Mouse (Mus musculus) small intestine, adult 2 months (tissue): ENCODE data around the gene Lrrc61. TPM values are rescaled to one million over a fixed set of nuclear protein-coding genes. Genes with fewer than 3 reads are reported as not detected.
"Not testable (repeated sequence)": the region's sequence is repeated elsewhere in the genome, so short reads cannot be mapped to it uniquely, and the experiment has no call there.

Experiments
- H3K27ac ChIP-seq: fragments of 200-500 bp; 2 replicates; pipeline ENCODE4 v1.5.1; 2012; ENCODE audit warnings: low read depth, low read length, control low read depth, inconsistent platforms; ENCODE audit not compliant: insufficient read depth
- H3K27me3 ChIP-seq: fragments of 200-500 bp; 2 replicates; pipeline ENCODE4 v1.6.1; 2012; ENCODE audit warnings: mild to moderate bottlenecking, moderate library complexity, low read length, inconsistent platforms; ENCODE audit not compliant: control insufficient read depth, insufficient read depth
- H3K36me3 ChIP-seq: fragments of 200-500 bp; 2 replicates; pipeline ENCODE4 v1.6.1; 2012; ENCODE audit warnings: mild to moderate bottlenecking, low read length, control low read depth, inconsistent platforms; ENCODE audit not compliant: control insufficient read depth, insufficient read depth
- H3K4me1 ChIP-seq: fragments of 200-500 bp; 2 replicates; pipeline ENCODE4 v1.6.1; 2012; ENCODE audit warnings: low read length, inconsistent platforms, mixed read lengths; ENCODE audit not compliant: control insufficient read depth, insufficient read depth, insufficient read length
- H3K4me3 ChIP-seq: fragments of 200-500 bp; 2 replicates; pipeline ENCODE4 v1.5.1; 2012; ENCODE audit warnings: low read depth, mild to moderate bottlenecking, control low read depth, inconsistent platforms, low read length, moderate library complexity
- CTCF ChIP-seq: fragments of 200-500 bp; IDR thresholded peaks from 2 replicates; pipeline ENCODE4 v1.5.1; 2012; ENCODE audit warnings: low read depth, mild to moderate bottlenecking, control low read depth, inconsistent platforms, low read length, moderate library complexity, mixed read lengths; ENCODE audit not compliant: insufficient replicate concordance, insufficient read length; ENCODE audit errors: extremely low read depth
- POLR2A ChIP-seq: fragments of 200-500 bp; IDR thresholded peaks from 2 replicates; pipeline ENCODE4 v1.6.1; 2012; ENCODE audit warnings: low read depth, mild to moderate bottlenecking, control low read depth, inconsistent platforms, low read length, moderate library complexity
- WGBS: fragments of 180-500 bp; shearing (Covaris S2); methylation state at CpG from one replicate; pipeline ENCODE4 v1.1.7; 2018; 5-methylcytosine and 5-hydroxymethylcytosine counted together
- polyA plus RNA-seq: library from polyadenylated mRNA; depleted of rRNA; stranded (reverse); fragments of >200 nt; gene quantifications from 2 replicates; pipeline ENCODE4 v1.2.3, GENCODE M21; 2012; rRNA removed

Gene Lrrc61
- polyA plus RNA-seq, result 8.7 and 12.4 TPM in 2 replicates

DNA sequence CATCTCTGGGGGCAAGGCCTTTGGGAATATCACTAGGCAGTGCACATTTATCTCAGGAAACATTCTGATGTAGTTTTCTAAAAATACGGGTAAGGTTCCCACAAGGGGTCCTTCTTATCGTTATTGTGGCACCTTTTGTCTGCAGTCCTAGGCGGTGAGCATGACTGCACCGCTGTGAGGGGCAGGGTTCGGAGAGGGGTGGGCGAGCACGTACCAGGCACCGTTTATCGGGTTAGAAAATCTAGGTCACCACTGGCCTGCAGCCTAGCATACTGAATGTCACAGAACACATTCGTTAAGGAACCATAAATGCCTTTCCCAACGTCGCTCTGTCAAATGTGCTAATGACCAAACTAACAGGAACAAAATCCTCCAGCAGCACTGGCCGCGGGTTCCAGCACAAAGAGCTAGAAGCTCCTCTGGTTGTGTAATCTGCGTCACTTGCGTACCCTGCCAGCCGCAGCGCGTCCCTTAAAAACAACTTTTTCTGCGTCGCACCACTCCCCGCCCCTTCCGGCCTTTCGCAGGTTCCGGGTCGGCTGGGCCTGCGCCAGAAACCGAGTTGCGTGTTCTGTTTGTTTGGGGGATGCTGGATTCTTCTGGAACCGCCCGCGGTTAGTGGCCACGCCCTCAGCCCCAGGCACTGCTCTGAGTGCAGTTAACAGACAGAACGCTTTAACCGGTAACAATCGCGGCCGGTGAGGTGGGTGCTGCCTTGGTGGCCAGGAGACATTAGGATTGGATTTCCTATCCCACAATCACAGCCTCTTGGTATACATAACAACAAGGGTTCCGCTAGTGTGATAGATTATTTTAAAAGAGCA, at the start of gene Lrrc61:
Lrrc61 (plus strand) TSS at position 517 of the 824 bp plus-strand sequence.
- Histone ChIP-seq H3K36me3 (no peaks in the 10 kb centered on the region), H3K27ac (peak within 1 kb of the TSS; percentile 91), H3K27me3 (no peaks in the 10 kb centered on the region), H3K4me1 (peaks cover 8% of the 10 kb centered on the region; the same call in 1 of the 2 replicates), H3K4me3 (peak within 1 kb of the TSS; percentile 64)
- 1% methylated on average over 39 of the region's 39 CpGs for WGBS
- TF ChIP-seq CTCF, result no peak
- TF ChIP-seq POLR2A, result peak; percentile 69; the same call in 1 of the 2 replicates

DNA sequence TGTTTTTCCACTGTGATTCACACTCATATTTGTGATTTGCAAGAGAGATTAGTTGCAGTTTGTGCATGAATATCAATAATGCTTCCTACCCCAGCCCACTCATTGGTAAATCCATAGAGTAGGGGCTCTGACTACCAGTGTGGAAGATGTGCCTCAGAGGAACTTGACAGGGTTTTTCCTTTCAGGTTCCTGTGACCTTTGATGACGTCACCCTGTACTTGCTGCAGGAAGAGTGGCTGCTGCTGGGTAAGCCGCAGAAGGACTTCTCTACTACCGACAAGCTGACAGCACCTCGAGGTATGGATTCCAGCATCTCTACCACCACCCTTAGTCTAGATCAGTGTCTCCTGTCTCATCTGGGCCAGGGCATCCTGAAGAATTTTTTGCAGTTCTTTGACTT, 46.5 kb upstream of the Lrrc61 start:
- WGBS, result 78% methylated on average over 4 of the region's 4 CpGs

DNA sequence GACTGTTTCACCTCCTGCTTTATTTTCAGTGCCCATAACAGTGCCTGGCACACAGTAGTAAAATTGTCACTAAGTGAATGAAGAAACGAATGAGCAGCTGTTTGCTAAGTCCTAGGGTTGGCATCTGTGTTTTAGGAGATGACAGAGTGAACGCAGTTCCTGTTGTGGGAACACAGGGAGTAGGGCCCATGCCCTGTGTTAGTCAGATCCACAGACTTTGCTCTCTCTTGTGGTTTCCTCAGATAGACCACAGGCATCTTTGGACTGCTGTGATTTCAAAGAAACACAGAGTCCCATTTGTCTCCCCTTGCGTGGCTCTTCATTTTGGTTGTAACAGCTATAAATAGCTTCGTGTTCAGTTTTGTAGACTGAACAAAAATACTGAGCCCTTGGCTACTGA, 44.2 kb upstream of the Lrrc61 start:
- H3K27ac ChIP-seq, result peak overlapping the region; percentile 27; the same call in 1 of the 2 replicates
- no peaks in the 10 kb centered on the region for H3K27me3 ChIP-seq
- no peaks in the 10 kb centered on the region for H3K4me1 ChIP-seq
- peaks cover 5% of the 10 kb centered on the region for H3K36me3 ChIP-seq
- H3K4me3 ChIP-seq, result no peak overlapping the region
- TF ChIP-seq CTCF (no peak), POLR2A (no peak)
- WGBS, result 75% methylated on average over 4 of the region's 4 CpGs

More for the DNA sequence above, 46.5 kb upstream of the Lrrc61 start:
- H3K4me3 ChIP-seq, result no peak overlapping the region
- H3K4me1 ChIP-seq, result peaks cover 3% of the 10 kb centered on the region; the same call in 1 of the 2 replicates
- H3K27me3 ChIP-seq, result no peaks in the 10 kb centered on the region
- TF ChIP-seq POLR2A (no peak), CTCF (no peak)
- H3K36me3 ChIP-seq, result peaks cover 3% of the 10 kb centered on the region
- no peak overlapping the region for H3K27ac ChIP-seq

DNA sequence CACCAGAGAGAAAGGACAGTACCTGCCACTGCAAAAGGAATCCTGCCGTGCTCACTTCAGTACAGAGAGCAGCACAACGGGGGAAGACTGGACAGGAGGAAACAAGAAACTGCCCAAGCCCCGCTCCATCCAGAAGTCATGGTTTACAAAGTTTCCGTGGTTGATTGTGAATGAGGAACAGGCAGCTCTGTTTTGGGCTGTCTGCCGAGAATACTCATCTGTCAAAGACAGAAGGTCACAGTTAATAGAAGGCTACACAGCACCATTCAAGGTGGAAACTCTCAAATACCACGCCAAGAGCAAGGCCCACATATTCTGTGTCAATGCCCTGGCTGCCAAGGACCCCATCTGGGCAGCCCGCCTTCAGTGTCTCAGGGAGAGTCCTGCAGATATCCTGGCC, 42.7 kb upstream of the Lrrc61 start:
- no peak overlapping the region for H3K27ac ChIP-seq
- peaks cover 7% of the 10 kb centered on the region for H3K36me3 ChIP-seq
- no peaks in the 10 kb centered on the region for H3K27me3 ChIP-seq
- H3K4me3 ChIP-seq, result no peak overlapping the region
- H3K4me1 ChIP-seq, result no peaks in the 10 kb centered on the region
- whole genome bisulfite sequencing, result 84% methylated on average over 7 of the region's 7 CpGs
- TF ChIP-seq POLR2A, result no peak
- TF ChIP-seq CTCF, result no peak

DNA sequence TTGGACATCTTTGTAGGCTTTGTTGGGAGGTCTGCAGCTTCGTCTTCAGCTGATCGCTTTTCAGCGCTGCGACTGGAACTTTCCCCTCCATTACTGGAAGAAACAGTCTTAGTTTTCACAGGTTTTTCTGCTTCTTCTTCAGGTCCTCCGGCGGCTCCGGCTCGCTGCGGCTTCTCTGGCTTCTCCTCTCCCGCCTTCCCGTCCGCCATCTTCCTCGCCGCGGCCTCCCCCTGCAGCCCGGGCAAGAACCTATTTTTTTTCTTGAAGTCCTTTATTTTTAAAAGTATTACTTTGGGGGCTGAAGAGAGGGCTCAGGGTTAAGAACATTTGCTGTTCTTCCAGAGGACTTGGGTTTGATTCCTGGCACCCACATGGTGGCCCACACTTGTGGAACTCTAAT, 29.7 kb upstream of the Lrrc61 start:
- H3K27ac ChIP-seq, H3K4me1 ChIP-seq, H3K27me3 ChIP-seq, H3K4me3 ChIP-seq, H3K36me3 ChIP-seq: not testable (repeated sequence)
- WGBS, result 95% methylated on average over 16 of the region's 16 CpGs

DNA sequence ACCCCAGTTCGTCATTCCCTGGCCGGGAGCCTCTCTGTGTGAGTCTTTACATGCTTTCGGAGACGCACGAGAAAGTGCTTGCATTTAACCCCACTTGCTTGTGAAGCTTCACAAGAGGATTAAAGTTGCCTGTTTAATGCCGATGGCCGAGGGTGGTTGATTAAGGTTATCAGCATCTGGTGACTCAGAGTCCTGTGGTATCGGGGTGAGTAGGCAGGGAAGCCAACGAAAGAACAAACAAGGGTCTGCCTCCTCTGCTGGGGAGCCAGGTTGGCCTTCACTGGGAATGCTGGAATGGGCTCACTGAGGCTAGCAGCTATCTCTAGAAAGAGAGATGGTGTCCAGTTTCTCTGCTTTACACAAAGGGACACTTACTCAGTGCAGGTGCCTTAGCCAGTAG, 26.7 kb upstream of the Lrrc61 start:
- no peaks in the 10 kb centered on the region for H3K36me3 ChIP-seq
- 82% methylated on average over 9 of the region's 9 CpGs for WGBS
- H3K4me1 ChIP-seq, result no peaks in the 10 kb centered on the region
- TF ChIP-seq CTCF (no peak), POLR2A (no peak)
- H3K4me3 ChIP-seq, result no peak overlapping the region
- no peak overlapping the region for H3K27ac ChIP-seq
- H3K27me3 ChIP-seq, result no peaks in the 10 kb centered on the region

DNA sequence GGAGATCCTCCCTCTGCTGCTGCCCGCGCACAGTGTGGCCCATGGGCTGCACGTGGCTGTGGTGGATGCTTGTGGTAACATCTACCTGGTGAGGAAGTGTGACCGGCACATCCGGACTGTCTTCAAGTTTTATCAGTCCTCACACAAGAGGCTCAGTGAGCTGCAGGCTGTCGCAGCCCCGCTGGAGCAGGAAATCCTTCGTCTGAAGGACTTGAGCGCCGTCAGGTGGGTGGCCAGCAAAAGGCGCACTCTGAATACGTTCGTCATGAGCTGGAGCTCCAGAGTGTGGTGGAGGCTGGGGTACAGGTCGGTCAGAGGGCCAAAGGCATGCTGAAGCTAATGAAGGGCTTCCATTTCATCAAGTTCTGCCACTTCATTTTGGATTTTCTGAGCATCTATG, 25.3 kb upstream of the Lrrc61 start:
- H3K27me3 ChIP-seq, result no peaks in the 10 kb centered on the region
- H3K36me3 ChIP-seq, result no peaks in the 10 kb centered on the region
- WGBS, result 73% methylated on average over 14 of the region's 14 CpGs
- no peak for TF ChIP-seq POLR2A
- TF ChIP-seq CTCF, result no peak
- H3K4me1 ChIP-seq, result no peaks in the 10 kb centered on the region
- H3K4me3 ChIP-seq, result no peak overlapping the region
- no peak overlapping the region for H3K27ac ChIP-seq

DNA sequence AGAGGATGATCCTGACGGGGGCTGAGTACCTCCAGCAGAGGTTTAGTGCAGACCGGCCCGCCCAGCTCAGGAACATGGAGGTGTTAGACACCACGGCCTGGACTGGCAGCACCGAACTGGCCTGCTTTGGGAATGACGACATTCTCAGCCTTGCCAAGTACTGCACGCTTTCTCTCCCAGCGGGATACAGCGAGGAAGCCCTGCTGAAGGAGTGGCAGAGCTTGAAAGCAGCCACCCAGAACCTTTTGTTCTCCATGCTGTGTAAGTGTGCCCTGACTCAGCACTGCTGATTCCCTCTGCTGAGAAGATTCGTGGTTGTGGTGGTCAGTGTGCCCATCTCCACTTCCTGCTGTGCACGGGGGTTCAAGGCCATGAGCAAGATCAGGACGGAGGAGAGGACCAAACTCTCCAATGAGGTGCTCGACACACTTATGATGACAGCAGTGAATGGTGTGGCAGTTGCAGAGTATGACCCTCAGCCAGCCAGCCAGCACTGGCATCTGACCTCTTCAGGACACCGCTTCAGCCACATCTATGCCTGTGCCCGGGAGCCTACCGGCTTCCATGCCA, 24.6 kb upstream of the Lrrc61 start:
- no peak overlapping the region for H3K27ac ChIP-seq
- no peaks in the 10 kb centered on the region for H3K4me1 ChIP-seq
- H3K36me3 ChIP-seq, result no peaks in the 10 kb centered on the region
- TF ChIP-seq CTCF, result no peak
- no peak overlapping the region for H3K4me3 ChIP-seq
- WGBS, result 87% methylated on average over 16 of the region's 16 CpGs
- no peaks in the 10 kb centered on the region for H3K27me3 ChIP-seq
